Mouse (Mus musculus) forebrain, embryonic 14.5 days (tissue): Measurements from ENCODE around the gene Cd320. TPM values are rescaled to one million over a fixed set of nuclear protein-coding genes. Genes with fewer than 3 reads are reported as not detected.
A peak's percentile ranks its signal among the peaks of the same experiment; 100 is the strongest.

Experiments
- ATAC-seq: fragments of 200-750 bp; cut with Nextera tagmentation; 2 replicates; pipeline ENCODE4 v1.8.0; 2017; ENCODE audit warnings: mild to moderate bottlenecking, moderate library complexity
- DNase-seq: peaks from one replicate; pipeline ENCODE4 v3.0.0-alpha.2; 2015; ENCODE audit warnings: low spot score
- H3K27ac ChIP-seq: fragments of 300-500 bp; sonication (generic); 2 replicates; pipeline ENCODE4 v1.5.1; 2014; ENCODE audit warnings: low read depth, mild to moderate bottlenecking, control low read depth, low read length, moderate library complexity
- H3K27me3 ChIP-seq: fragments of 300-500 bp; sonication (generic); replicated peaks from 2 replicates; pipeline ENCODE4 v1.6.1; 2014; ENCODE audit warnings: low read length, control low read depth, mixed read lengths; ENCODE audit not compliant: control insufficient read depth, insufficient read depth
- H3K36me3 ChIP-seq: fragments of 300-500 bp; sonication (generic); 2 replicates; pipeline ENCODE4 v1.6.1; 2014; ENCODE audit warnings: low read length, control low read depth; ENCODE audit not compliant: control insufficient read depth, insufficient read depth
- H3K4me1 ChIP-seq: fragments of 300-500 bp; sonication (generic); 2 replicates; pipeline ENCODE4 v1.6.1; 2014; ENCODE audit warnings: antibody characterized with exemption, low read length, control low read depth; ENCODE audit not compliant: control insufficient read depth, insufficient read depth
- H3K4me2 ChIP-seq: fragments of 300-500 bp; sonication (generic); 2 replicates; pipeline ENCODE4 v1.6.1; 2014; ENCODE audit warnings: mild to moderate bottlenecking, control low read depth, low read length
- H3K4me3 ChIP-seq: fragments of 300-500 bp; sonication (generic); 2 replicates; pipeline ENCODE4 v1.5.1; 2014; ENCODE audit warnings: low read depth, low read length, control low read depth
- H3K9ac ChIP-seq: fragments of 300-500 bp; sonication (generic); 2 replicates; pipeline ENCODE4 v1.6.1; 2014; ENCODE audit warnings: mild to moderate bottlenecking, low read length, control low read depth, moderate library complexity
- H3K9me3 ChIP-seq: fragments of 300-500 bp; sonication (generic); replicated peaks from 2 replicates; pipeline ENCODE4 v1.6.1; 2016; ENCODE audit warnings: low read length, control low read depth, mixed read lengths; ENCODE audit not compliant: control insufficient read depth
- WGBS: fragments of 180-500 bp; shearing (Covaris S2); extraction: QIAGEN DNeasy Blood & Tissue Kit; methylation state at CpG from one replicate; pipeline ENCODE4 v1.1.7; 2014; 5-methylcytosine and 5-hydroxymethylcytosine counted together
- polyA plus RNA-seq: library from polyadenylated mRNA; unstranded; fragments of >200 nt; fragmentation: Nextera tagmentation; extraction: Ambion mirVana; gene quantifications from 2 replicates; pipeline ENCODE4 v1.2.1, GENCODE M21; 2014

Cd320 gene
- polyA plus RNA-seq, 1 experiment from 2014 or later: 86.0 TPM

DNA sequence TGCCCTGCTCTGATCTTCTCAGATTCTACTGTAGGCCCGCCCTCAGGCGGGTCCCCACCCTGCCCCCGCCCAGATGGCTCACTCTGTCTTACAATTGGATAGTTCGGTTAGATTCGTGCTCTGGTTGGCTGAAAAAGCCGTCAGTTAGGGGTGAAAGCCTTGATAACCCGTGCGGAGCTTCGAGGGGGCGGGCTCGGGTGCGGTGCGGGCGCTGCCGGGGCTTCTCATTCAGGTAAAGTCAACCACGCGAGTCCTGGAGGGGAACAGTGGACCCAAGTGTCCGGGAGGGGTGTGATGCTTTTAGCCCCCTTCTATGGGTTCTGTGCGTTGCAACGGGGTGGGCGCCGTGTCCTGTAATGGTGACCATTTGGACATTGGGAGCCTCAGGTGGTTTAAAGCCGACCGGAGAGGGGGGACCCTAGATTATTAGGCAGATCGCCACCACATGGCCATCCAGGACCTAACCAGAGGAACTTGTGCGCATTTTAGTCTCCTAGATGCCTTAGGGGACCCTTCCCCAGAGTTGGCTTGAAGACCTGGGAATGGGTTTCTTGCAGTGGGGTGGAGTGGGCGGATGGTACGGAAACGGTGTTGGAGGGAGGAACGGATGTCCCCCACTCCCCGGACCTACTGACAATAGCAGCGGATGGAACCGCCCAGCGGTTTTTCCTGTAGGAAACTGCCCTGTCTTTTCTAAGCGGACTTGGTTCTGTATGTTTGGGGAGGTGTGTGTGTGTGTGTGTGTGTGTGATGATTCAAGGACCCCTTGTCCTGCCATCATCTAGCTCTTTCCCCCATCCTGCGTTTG lies 32.4 kb upstream of the Cd320 start, which contains the start of gene Kank3:
Kank3 (plus strand) TSS at position 186 of the 808 bp plus-strand sequence.
- H3K9ac ChIP-seq: peak within 1 kb of the TSS; percentile 54

DNA sequence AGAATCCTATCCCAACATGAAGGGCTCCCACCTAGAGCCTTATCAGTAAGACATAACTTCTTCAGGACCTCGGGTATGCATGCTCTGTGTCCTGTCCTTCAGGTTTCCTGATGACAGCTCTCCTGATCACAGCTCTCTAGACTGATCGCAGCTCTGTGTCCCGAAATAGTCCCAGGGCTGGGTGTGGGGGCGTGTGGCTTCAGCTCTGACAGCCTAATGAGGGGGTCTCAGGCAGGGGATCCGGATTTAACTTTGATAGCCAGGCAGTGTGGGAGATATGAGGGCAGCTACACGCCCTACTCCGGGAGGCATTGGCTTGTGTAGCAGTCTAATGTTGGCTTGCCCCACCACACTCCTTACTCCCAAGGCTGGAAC lies 31.8 kb upstream of the Cd320 start:
- WGBS: 23% methylated on average over 7 of the region's 7 CpGs
- no peak for DNase-seq
- H3K27ac ChIP-seq: no peak overlapping the region
- no peaks in the 10 kb centered on the region for H3K9me3 ChIP-seq
- H3K4me2 ChIP-seq: peak overlapping the region; percentile 68
- H3K4me1 ChIP-seq: peaks cover 4% of the 10 kb centered on the region; the same call in 1 of the 2 replicates
- peak overlapping the region; percentile 34 for H3K4me3 ChIP-seq
- no peaks in the 10 kb centered on the region for H3K27me3 ChIP-seq
- no peaks in the 10 kb centered on the region for H3K36me3 ChIP-seq
- no peak for ATAC-seq
- peak overlapping the region; percentile 54 for H3K9ac ChIP-seq

More for the DNA sequence above, 32.4 kb upstream of the Cd320 start, which contains the start of gene Kank3:
- H3K4me2 ChIP-seq: peak within 1 kb of the TSS; percentile 68
- no peaks in the 10 kb centered on the region for H3K9me3 ChIP-seq
- no peaks in the 10 kb centered on the region for H3K36me3 ChIP-seq
- no peaks in the 10 kb centered on the region for H3K27me3 ChIP-seq
- peaks cover 4% of the 10 kb centered on the region; the same call in 1 of the 2 replicates for H3K4me1 ChIP-seq
- DNase-seq (peak; percentile 98), ATAC-seq (peak; percentile 100)
- peak within 1 kb of the TSS; percentile 34 for H3K4me3 ChIP-seq
- WGBS: 1% methylated on average over 36 of the region's 36 CpGs
- H3K27ac ChIP-seq: no peak within 1 kb of the TSS

DNA sequence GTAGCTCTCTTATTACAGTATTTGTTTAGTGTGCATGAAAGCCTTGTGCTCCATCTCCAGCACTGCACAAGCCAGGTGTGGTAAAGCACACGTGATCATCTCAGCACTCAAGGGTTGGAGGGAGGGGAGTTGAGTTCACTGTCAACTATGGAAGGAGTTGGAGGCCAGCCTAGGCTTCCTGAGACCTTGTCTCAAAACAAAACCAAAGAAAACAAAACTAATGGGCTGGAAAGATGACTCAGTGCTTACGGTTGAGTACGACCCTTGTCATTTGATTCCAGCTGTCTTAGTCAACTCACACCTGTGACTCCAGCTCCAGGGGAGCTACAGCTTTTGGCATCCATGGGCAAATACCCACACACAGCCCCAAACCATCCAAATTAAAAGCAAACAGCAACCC lies 30.4 kb upstream of the Cd320 start:
- Histone ChIP-seq H3K9me3 (no peaks in the 10 kb centered on the region), H3K36me3 (no peaks in the 10 kb centered on the region), H3K4me1 (peaks cover 8% of the 10 kb centered on the region), H3K4me3 (no peak overlapping the region), H3K9ac (no peak overlapping the region), H3K27me3 (no peaks in the 10 kb centered on the region), H3K4me2 (no peak overlapping the region), H3K27ac (no peak overlapping the region)
- ATAC-seq (no peak), DNase-seq (no peak)
- 66% methylated on average over 3 of the region's 3 CpGs for WGBS

DNA sequence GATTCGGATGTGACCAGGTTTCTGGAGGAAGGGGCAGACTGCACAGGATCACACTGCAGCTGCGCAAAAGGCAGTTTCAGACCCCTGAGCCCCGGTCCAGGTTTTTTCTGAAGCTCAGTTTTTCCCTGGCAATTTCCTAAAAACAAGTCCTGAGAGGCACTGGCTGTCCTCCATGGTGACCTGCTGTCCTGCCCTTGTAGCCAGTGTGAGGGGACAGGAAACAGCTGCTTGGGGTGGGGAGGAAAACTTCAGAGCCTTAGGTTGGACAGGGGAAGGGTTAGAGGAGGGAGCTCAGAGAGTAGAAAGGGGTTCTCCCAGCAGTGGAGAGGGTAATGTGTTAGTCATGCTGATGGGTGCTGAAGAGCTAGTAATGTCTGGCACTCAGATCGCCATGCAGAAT lies 29.9 kb upstream of the Cd320 start:
- 76% methylated on average over 4 of the region's 4 CpGs for WGBS
- no peak overlapping the region for H3K4me2 ChIP-seq

DNA sequence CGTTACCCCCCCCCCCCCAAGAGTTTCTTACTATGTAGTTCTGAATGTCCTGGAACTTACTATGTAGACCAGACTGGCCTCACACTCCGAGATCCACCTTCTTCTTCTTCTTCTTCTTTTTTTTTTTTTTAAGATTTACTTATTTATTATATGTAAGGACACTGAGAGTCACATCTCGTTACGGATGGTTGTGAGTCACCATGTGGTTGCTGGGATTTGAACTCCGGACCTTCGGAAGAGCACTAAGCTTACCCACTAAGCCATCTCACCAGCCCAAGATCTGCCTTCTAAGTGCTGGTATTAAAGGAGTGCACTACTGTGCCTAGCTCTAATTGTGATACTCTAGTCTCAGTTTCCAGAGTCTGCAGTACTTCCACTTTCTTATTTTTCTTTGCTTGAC lies 27.5 kb upstream of the Cd320 start:
- 92% methylated on average over 6 of the region's 6 CpGs for WGBS
- DNase-seq (no peak), ATAC-seq (no peak)
- no peak overlapping the region for H3K9ac ChIP-seq
- no peak overlapping the region for H3K4me3 ChIP-seq
- no peaks in the 10 kb centered on the region for H3K9me3 ChIP-seq
- peaks cover 18% of the 10 kb centered on the region for H3K36me3 ChIP-seq
- H3K4me1 ChIP-seq: peaks cover 13% of the 10 kb centered on the region
- H3K27me3 ChIP-seq: no peaks in the 10 kb centered on the region
- no peak overlapping the region for H3K27ac ChIP-seq
- H3K4me2 ChIP-seq: no peak overlapping the region

More for the DNA sequence above, 29.9 kb upstream of the Cd320 start:
- no peak for DNase-seq
- no peak overlapping the region for H3K27ac ChIP-seq
- no peak for ATAC-seq
- peaks cover 9% of the 10 kb centered on the region for H3K4me1 ChIP-seq
- no peak overlapping the region for H3K9ac ChIP-seq
- H3K9me3 ChIP-seq: no peaks in the 10 kb centered on the region
- H3K27me3 ChIP-seq: no peaks in the 10 kb centered on the region
- H3K4me3 ChIP-seq: no peak overlapping the region
- H3K36me3 ChIP-seq: no peaks in the 10 kb centered on the region

DNA sequence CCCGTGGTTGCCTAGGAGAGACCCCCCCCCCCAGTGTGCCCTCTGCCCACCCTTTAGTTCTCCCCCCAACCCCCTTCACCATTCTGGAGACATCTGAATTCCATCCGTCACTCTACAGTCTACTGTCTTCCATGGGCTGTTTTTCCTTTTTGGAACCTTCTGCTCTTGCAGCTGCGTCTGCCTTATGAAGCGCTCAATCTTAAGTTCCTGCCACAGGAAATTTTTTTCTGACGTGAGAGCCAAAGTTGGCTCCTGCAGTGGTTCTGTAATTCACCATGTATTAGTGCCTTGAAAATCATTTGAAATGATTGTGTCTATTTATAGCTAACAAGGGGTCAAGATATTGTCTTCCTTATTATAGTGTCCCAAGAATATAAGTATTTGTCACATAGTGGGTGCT lies 26.3 kb upstream of the Cd320 start:
- no peak for ATAC-seq

DNA sequence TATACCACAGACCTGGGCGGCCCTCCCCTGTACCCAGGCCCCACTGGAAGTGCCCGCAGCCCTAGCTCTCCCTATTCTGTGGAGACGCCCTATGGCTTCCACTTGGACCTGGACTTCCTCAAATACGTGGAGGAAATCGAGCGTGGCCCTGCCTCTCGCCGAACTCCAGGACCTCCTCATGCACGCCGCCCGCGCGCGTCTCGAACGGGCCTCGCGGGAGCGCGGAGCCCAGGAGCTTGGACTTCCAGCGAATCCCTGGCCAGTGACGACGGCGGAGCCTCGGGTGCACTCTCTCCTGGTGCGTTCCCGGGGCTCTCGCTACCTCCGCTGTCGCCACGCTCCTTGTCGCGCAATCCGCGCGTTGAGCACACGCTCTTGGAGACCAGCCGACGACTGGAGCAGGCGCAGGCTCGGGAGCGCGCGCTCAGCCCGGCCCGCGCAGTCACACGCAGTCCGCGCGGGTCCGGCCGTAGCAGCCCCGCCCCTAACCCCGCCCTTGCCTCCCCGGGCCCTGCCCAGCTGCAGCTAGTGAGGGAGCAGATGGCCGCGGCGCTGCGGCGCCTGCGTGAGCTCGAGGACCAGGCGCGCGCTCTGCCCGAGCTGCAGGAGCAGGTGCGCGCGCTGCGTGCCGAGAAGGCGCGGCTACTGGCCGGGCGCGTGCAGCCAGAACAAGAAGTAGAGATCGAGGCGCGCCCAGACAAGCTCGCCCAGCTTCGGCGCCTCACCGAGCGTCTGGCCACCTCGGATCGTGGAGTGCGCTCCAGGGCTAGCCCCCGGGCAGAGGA lies 25.5 kb upstream of the Cd320 start:
- no peaks in the 10 kb centered on the region for H3K27me3 ChIP-seq
- H3K4me1 ChIP-seq: peaks cover 12% of the 10 kb centered on the region
- DNase-seq (peak; percentile 98), ATAC-seq (peak; percentile 97)
- no peaks in the 10 kb centered on the region for H3K9me3 ChIP-seq
- peak overlapping the region; percentile 95 for H3K4me2 ChIP-seq
- H3K27ac ChIP-seq: peak overlapping the region; percentile 86
- peak overlapping the region; percentile 44 for H3K4me3 ChIP-seq
- peaks cover 38% of the 10 kb centered on the region for H3K36me3 ChIP-seq
- under 1% methylated on average over 87 of the region's 89 CpGs for WGBS
- peak overlapping the region; percentile 89 for H3K9ac ChIP-seq

More for the DNA sequence above, 26.3 kb upstream of the Cd320 start:
- peak overlapping the region; percentile 89; the same call in 1 of the 2 replicates for H3K9ac ChIP-seq
- WGBS: 76% methylated on average over 5 of the region's 5 CpGs
- H3K9me3 ChIP-seq: no peaks in the 10 kb centered on the region
- H3K36me3 ChIP-seq: peaks cover 30% of the 10 kb centered on the region
- no peak overlapping the region for H3K27ac ChIP-seq
- H3K4me3 ChIP-seq: peak overlapping the region; percentile 44; the same call in 1 of the 2 replicates
- peaks cover 10% of the 10 kb centered on the region; the same call in 1 of the 2 replicates for H3K4me1 ChIP-seq
- peak; percentile 28 for DNase-seq
- no peaks in the 10 kb centered on the region for H3K27me3 ChIP-seq
- H3K4me2 ChIP-seq: peak overlapping the region; percentile 95

DNA sequence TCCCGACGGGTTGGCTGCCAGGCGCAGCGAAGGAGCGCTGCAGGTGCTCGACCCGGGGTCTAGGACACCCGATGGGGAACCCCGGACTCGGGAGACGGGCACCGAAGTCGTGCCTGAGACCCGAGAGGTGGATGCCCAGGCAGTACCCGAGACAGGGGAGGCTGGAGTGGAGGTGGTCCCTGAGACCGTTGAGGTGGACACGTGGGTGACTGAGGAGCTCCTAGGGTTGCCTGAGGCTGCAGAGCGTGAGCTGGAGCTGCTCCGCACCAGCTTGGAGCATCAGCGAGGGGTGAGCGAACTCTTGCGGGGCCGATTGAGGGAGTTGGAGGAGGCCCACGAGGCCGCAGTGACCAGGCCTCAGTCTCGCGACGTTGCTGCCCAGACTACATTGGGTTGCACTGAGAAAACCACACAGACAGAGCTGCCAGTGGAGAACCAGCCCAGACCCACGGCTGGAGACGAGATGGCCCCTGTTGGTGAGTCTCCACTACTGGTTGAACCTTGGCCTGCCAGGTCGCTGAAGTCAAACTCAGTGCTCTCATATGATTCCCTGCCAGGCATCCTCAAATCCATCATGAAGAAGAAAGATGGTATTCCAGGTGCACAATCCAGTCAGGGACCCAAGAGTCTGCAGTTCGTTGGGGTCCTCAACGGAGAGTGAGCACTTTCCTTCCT lies 24.8 kb upstream of the Cd320 start:
- H3K36me3 ChIP-seq: peaks cover 45% of the 10 kb centered on the region
- H3K4me3 ChIP-seq: peak overlapping the region; percentile 44
- H3K4me1 ChIP-seq: peaks cover 13% of the 10 kb centered on the region
- ATAC-seq (peak; percentile 2; the same call in 1 of the 2 replicates), DNase-seq (no peak)
- no peaks in the 10 kb centered on the region for H3K9me3 ChIP-seq
- WGBS: 19% methylated on average over 33 of the region's 33 CpGs
- H3K9ac ChIP-seq: peak overlapping the region; percentile 89
- H3K4me2 ChIP-seq: peak overlapping the region; percentile 95
- H3K27ac ChIP-seq: peak overlapping the region; percentile 86
- H3K27me3 ChIP-seq: no peaks in the 10 kb centered on the region
